Mouse (Mus musculus) liver, embryonic 15.5 days (tissue): Measurements from ENCODE around the gene Cd22. TPM values are rescaled to one million over a fixed set of nuclear protein-coding genes. Genes with fewer than 3 reads are reported as not detected.

Source experiments
- ATAC-seq: fragments of 200-750 bp; cut with Nextera tagmentation; 2 replicates; pipeline ENCODE4 v1.8.0; 2017; ENCODE audit warnings: moderate number of reproducible peaks, mild to moderate bottlenecking, moderate library complexity; ENCODE audit not compliant: insufficient read depth
- H3K27ac ChIP-seq: fragments of 300-500 bp; sonication (generic); replicated peaks from 2 replicates; pipeline ENCODE4 v1.5.1; 2015; ENCODE audit warnings: mild to moderate bottlenecking, inconsistent platforms
- H3K27me3 ChIP-seq: fragments of 300-500 bp; sonication (generic); 2 replicates; pipeline ENCODE4 v1.6.1; 2015; ENCODE audit warnings: mild to moderate bottlenecking, inconsistent platforms
- H3K36me3 ChIP-seq: fragments of 300-500 bp; sonication (generic); replicated peaks from 2 replicates; pipeline ENCODE4 v1.6.1; 2015; ENCODE audit warnings: moderate library complexity, mild to moderate bottlenecking, inconsistent platforms
- H3K4me1 ChIP-seq: fragments of 300-500 bp; sonication (generic); replicated peaks from 2 replicates; pipeline ENCODE4 v1.6.1; 2015; ENCODE audit warnings: inconsistent platforms
- H3K4me2 ChIP-seq: fragments of 300-500 bp; sonication (generic); 2 replicates; pipeline ENCODE4 v1.6.1; 2015; ENCODE audit warnings: moderate library complexity, mild to moderate bottlenecking, inconsistent platforms
- H3K4me3 ChIP-seq: fragments of 300-500 bp; sonication (generic); replicated peaks from 2 replicates; pipeline ENCODE4 v1.5.1; 2015; ENCODE audit warnings: mild to moderate bottlenecking, inconsistent platforms
- H3K9ac ChIP-seq: fragments of 300-500 bp; sonication (generic); 2 replicates; pipeline ENCODE4 v1.6.1; 2015; ENCODE audit warnings: moderate library complexity, mild to moderate bottlenecking, inconsistent platforms
- H3K9me3 ChIP-seq: fragments of 300-500 bp; sonication (generic); replicated peaks from 2 replicates; pipeline ENCODE4 v1.6.1; 2016; ENCODE audit warnings: inconsistent platforms
- WGBS: fragments of 180-500 bp; shearing (Covaris S2); methylation state at CpG from one replicate; pipeline ENCODE4 v1.1.7; 2015; ENCODE audit warnings: mixed read lengths; ENCODE audit not compliant: insufficient replicate concordance; 5-methylcytosine and 5-hydroxymethylcytosine counted together
- polyA plus RNA-seq: library from polyadenylated mRNA; unstranded; fragments of >200 nt; fragmentation: Nextera tagmentation; extraction: Ambion mirVana; gene quantifications from 2 replicates; pipeline ENCODE4 v1.2.1, GENCODE M21; 2015

The Cd22 gene
- polyA plus RNA-seq, 1 experiment from 2014 or later, result 0.81 TPM

- no peaks in the 10 kb centered on the region for H3K36me3 ChIP-seq
- no peaks in the 10 kb centered on the region for H3K9me3 ChIP-seq
- H3K27me3 ChIP-seq, result no peaks in the 10 kb centered on the region
- H3K27ac ChIP-seq, result no peak overlapping the region
- 52% methylated on average over 8 of the region's 8 CpGs for WGBS
- no peak overlapping the region for H3K4me3 ChIP-seq
- H3K4me2 ChIP-seq, result no peak overlapping the region
- ATAC-seq, result no peak
- no peak overlapping the region for H3K9ac ChIP-seq
- 0 out of 2 replicates have a peak, but pooled peaks cover 4% of the 10 kb centered on the region for H3K4me1 ChIP-seq
Observed at GRCm38 (mm10) chr7:30863386-30863785, 16.8 kb downstream of the Cd22 start.

- WGBS, result 67% methylated on average over 12 of the region's 12 CpGs
- ATAC-seq, result no peak
- H3K4me3 ChIP-seq, result no peak within 1 kb of the TSS
- H3K27ac ChIP-seq, result no peak within 1 kb of the TSS
- H3K36me3 ChIP-seq, result no peaks in the 10 kb centered on the region
- H3K4me1 ChIP-seq, result 0 out of 2 replicates have a peak, but pooled peaks cover 4% of the 10 kb centered on the region
- no peaks in the 10 kb centered on the region for H3K27me3 ChIP-seq
- H3K9me3 ChIP-seq, result no peaks in the 10 kb centered on the region
- H3K9ac ChIP-seq, result no peak within 1 kb of the TSS
- H3K4me2 ChIP-seq, result no peak within 1 kb of the TSS
Observed at GRCm38 (mm10) chr7:30861464-30861863, 18.7 kb downstream of the Cd22 start, which contains the start of gene Ffar1. TSS of gene Ffar1 (minus strand) at chr7:30861564.

GRCm38 (mm10) chr7:30859635-30860402 lies 20.3 kb downstream of the Cd22 start:
- Histone ChIP-seq H3K9me3 (no peaks in the 10 kb centered on the region), H3K4me3 (no peak overlapping the region), H3K4me2 (peak overlapping the region; percentile 48), H3K4me1 (0 out of 2 replicates have a peak, but pooled peaks cover 4% of the 10 kb centered on the region), H3K9ac (no peak overlapping the region), H3K36me3 (no peaks in the 10 kb centered on the region), H3K27me3 (no peaks in the 10 kb centered on the region), H3K27ac (no peak overlapping the region)
- ATAC-seq, result peak; percentile 31
- WGBS, result 3% methylated on average over 14 of the region's 16 CpGs

GRCm38 (mm10) chr7:30859290-30859634 lies 20.9 kb downstream of the Cd22 start:
- Histone ChIP-seq H3K9me3 (no peaks in the 10 kb centered on the region), H3K4me3 (no peak overlapping the region), H3K4me1 (0 out of 2 replicates have a peak, but pooled peaks cover 4% of the 10 kb centered on the region), H3K9ac (no peak overlapping the region), H3K27me3 (no peaks in the 10 kb centered on the region), H3K27ac (no peak overlapping the region), H3K36me3 (no peaks in the 10 kb centered on the region), H3K4me2 (no peak overlapping the region)
- 0 out of 2 replicates have a peak, but pooled peaks have one; percentile 25 for ATAC-seq

GRCm38 (mm10) chr7:30857746-30858145 lies 22.4 kb downstream of the Cd22 start:
- H3K36me3 ChIP-seq, result no peaks in the 10 kb centered on the region
- no peak overlapping the region for H3K9ac ChIP-seq
- no peak overlapping the region for H3K4me3 ChIP-seq
- H3K4me2 ChIP-seq, result no peak overlapping the region
- no peaks in the 10 kb centered on the region for H3K27me3 ChIP-seq
- H3K9me3 ChIP-seq, result no peaks in the 10 kb centered on the region
- no peak overlapping the region for H3K27ac ChIP-seq
- WGBS, result 54% methylated on average over 1 of the region's 1 CpGs
- 0 out of 2 replicates have a peak, but pooled peaks cover 4% of the 10 kb centered on the region for H3K4me1 ChIP-seq
- ATAC-seq, result no peak

GRCm38 (mm10) chr7:30856078-30856477 lies 24.1 kb downstream of the Cd22 start, which contains the start of gene Ffar3:
TSS of gene Ffar3 (minus strand) at chr7:30856178.
- no peaks in the 10 kb centered on the region for H3K9me3 ChIP-seq
- H3K27me3 ChIP-seq, result no peaks in the 10 kb centered on the region
- 54% methylated on average over 6 of the region's 6 CpGs for WGBS
- ATAC-seq, result no peak
- no peak within 1 kb of the TSS for H3K4me3 ChIP-seq
- H3K9ac ChIP-seq, result no peak within 1 kb of the TSS
- 0 out of 2 replicates have a peak, but pooled peaks cover 4% of the 10 kb centered on the region for H3K4me1 ChIP-seq
- no peak within 1 kb of the TSS for H3K27ac ChIP-seq
- H3K4me2 ChIP-seq, result no peak within 1 kb of the TSS
- no peaks in the 10 kb centered on the region for H3K36me3 ChIP-seq

- 73% methylated on average over 1 of the region's 1 CpGs for WGBS
- H3K4me1 ChIP-seq, result no peaks in the 10 kb centered on the region
- ATAC-seq, result no peak
- H3K27me3 ChIP-seq, result no peaks in the 10 kb centered on the region
- no peak overlapping the region for H3K27ac ChIP-seq
- H3K9ac ChIP-seq, result no peak overlapping the region
- no peak overlapping the region for H3K4me2 ChIP-seq
- no peaks in the 10 kb centered on the region for H3K36me3 ChIP-seq
- no peaks in the 10 kb centered on the region for H3K9me3 ChIP-seq
- no peak overlapping the region for H3K4me3 ChIP-seq
Observed at GRCm38 (mm10) chr7:30851421-30851820, 28.7 kb downstream of the Cd22 start.

- no peaks in the 10 kb centered on the region for H3K27me3 ChIP-seq
- H3K4me1 ChIP-seq, result no peaks in the 10 kb centered on the region
- H3K27ac ChIP-seq, result no peak overlapping the region
- H3K9ac ChIP-seq, result no peak overlapping the region
- H3K4me3 ChIP-seq, result no peak overlapping the region
- H3K4me2 ChIP-seq, result no peak overlapping the region
- no peaks in the 10 kb centered on the region for H3K36me3 ChIP-seq
- WGBS, result 62% methylated on average over 6 of the region's 6 CpGs
- ATAC-seq, result no peak
- H3K9me3 ChIP-seq, result no peaks in the 10 kb centered on the region
Observed at GRCm38 (mm10) chr7:30847934-30848333, 32.2 kb downstream of the Cd22 start.

- no peak overlapping the region for H3K27ac ChIP-seq
- ATAC-seq, result no peak
- no peak overlapping the region for H3K4me2 ChIP-seq
- H3K9ac ChIP-seq, result no peak overlapping the region
- WGBS, result 65% methylated on average over 5 of the region's 5 CpGs
- H3K4me1 ChIP-seq, result no peaks in the 10 kb centered on the region; the same call in 1 of the 2 replicates
- no peaks in the 10 kb centered on the region for H3K9me3 ChIP-seq
- H3K36me3 ChIP-seq, result no peaks in the 10 kb centered on the region
- no peak overlapping the region for H3K4me3 ChIP-seq
- no peaks in the 10 kb centered on the region for H3K27me3 ChIP-seq
Observed at GRCm38 (mm10) chr7:30847386-30847785, 32.8 kb downstream of the Cd22 start.

- H3K27me3 ChIP-seq, result no peaks in the 10 kb centered on the region
- H3K27ac ChIP-seq, result no peak overlapping the region
- H3K9ac ChIP-seq, result no peak overlapping the region
- ATAC-seq, result no peak
- H3K4me1 ChIP-seq, result peaks cover 2% of the 10 kb centered on the region; the same call in 1 of the 2 replicates
- no peak overlapping the region for H3K4me3 ChIP-seq
- H3K4me2 ChIP-seq, result no peak overlapping the region
- H3K36me3 ChIP-seq, result no peaks in the 10 kb centered on the region
- 40% methylated on average over 2 of the region's 2 CpGs for WGBS
- no peaks in the 10 kb centered on the region for H3K9me3 ChIP-seq
Observed at GRCm38 (mm10) chr7:30846505-30847053, 33.6 kb downstream of the Cd22 start.

- Histone ChIP-seq H3K4me3 (no peak overlapping the region), H3K36me3 (no peaks in the 10 kb centered on the region), H3K27me3 (no peaks in the 10 kb centered on the region), H3K9me3 (no peaks in the 10 kb centered on the region), H3K27ac (no peak overlapping the region), H3K9ac (no peak overlapping the region), H3K4me2 (no peak overlapping the region), H3K4me1 (peaks cover 9% of the 10 kb centered on the region; the same call in 1 of the 2 replicates)
- no peak for ATAC-seq
- 45% methylated on average over 7 of the region's 7 CpGs for WGBS
Observed at GRCm38 (mm10) chr7:30844676-30845297, 35.4 kb downstream of the Cd22 start.
